Mouse (Mus musculus) heart, adult 10 weeks (tissue): ENCODE data around the gene Dolk. TPM values are rescaled to one million over a fixed set of nuclear protein-coding genes. Genes with fewer than 3 reads are reported as not detected.

Source experiments
- polyA plus RNA-seq: library from polyadenylated mRNA; stranded (reverse); fragments of 350-450 nt; fragmentation: Illumina TruSeq; extraction: RNeasy Lipid Tissue Mini Kit (QIAGEN cat#74804); gene quantifications from one replicate; pipeline ENCODE4 v1.2.3, GENCODE M21; 2014; ENCODE audit warnings: low read depth, low replicate concordance

The Dolk gene
- 22.6 TPM for polyA plus RNA-seq

GRCm38 (mm10) chr2:30286192-30287026 is at the start of gene Dolk, which contains the start of gene Nup188:
Gene Dolk, minus strand, starts transcription at chr2:30286334.
Gene Nup188, plus strand, starts transcription at chr2:30286397.

GRCm38 (mm10) chr2:30280743-30281142 is 5.4 kb downstream of the Dolk start, which contains the start of gene Gm28038:
Gene Gm28038, plus strand, starts transcription at chr2:30281043.

DNA sequence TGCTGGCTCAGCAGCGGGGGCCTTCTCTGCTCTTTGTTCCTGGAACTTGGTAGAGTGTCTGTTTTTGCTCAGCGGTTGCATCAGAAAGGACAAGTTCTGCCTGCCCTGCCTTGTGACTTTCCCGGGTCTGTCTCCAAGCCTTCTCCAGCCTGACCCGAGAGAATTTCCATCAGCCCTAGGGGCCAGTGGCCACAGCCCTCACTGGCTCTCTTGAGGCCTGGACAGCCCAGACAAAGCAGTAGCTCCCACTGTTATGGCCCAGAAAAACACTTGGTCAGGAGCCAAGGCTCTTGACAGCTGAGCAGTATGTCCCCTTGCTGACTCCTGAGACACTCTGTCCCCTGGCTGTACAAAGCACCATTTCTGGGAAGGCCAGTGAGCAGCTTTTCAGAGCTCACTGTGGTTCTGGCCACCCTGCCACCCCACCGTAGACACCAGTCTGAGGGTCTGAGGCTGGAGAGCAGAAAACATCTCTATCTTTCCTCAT is 20.3 kb downstream of the Dolk start, which contains the start of gene Phyhd1:
Gene Phyhd1 (plus strand): TSS at position 437 of the 487 bp plus-strand sequence.

DNA sequence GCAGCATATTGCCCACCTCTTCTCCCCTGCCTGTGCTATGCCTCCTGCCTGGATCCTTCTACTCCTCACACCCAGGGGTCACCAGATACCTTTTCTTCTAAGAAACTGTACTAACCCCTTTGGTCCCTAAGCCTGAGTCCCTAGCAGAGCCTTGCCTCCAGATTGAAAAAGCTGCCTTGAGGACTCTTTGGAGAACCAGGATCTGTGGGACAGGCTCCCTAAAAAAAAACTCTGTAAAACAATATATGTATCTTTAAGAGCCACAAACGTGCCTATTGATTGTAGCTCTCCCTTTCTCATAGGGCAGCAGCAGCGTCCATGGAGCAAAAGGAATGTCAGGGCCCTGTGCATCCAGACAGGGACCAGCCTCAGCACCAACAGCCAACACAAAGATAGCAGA is 45.9 kb downstream of the Dolk start, which contains the start of gene Gm28035:
Gene Gm28035 (plus strand): TSS at position 301 of the 400 bp plus-strand sequence.

GRCm38 (mm10) chr2:30237199-30237880 is 48.8 kb downstream of the Dolk start, which contains the start of gene Lrrc8a:
Gene Lrrc8a, plus strand, starts transcription at chr2:30237715.

Other genes starting within 250 kb of the Dolk start
- 8.2 TPM for gene Wdr34, start 237.5 kb downstream of the Dolk start, polyA plus RNA-seq
- gene Set, start 229.0 kb downstream of the Dolk start, polyA plus RNA-seq, result 116 TPM
- gene Pkn3, start 208.7 kb downstream of the Dolk start, polyA plus RNA-seq, result 13.1 TPM
- gene Zdhhc12, start 192.7 kb downstream of the Dolk start, polyA plus RNA-seq, result 5.9 TPM
- 29.0 TPM for gene Zer1, start 161.7 kb downstream of the Dolk start, polyA plus RNA-seq
- gene Tbc1d13, start 152.6 kb downstream of the Dolk start, polyA plus RNA-seq, result 16.3 TPM
- 74.8 TPM for gene Endog, start 114.8 kb downstream of the Dolk start, polyA plus RNA-seq
- gene Spout1, start 107.9 kb downstream of the Dolk start, polyA plus RNA-seq, result 9.4 TPM
- 40.3 TPM for gene Kyat1, start 80.5 kb downstream of the Dolk start, polyA plus RNA-seq
- 24.1 TPM for gene Lrrc8a, start 48.6 kb downstream of the Dolk start, polyA plus RNA-seq
- gene Gm28035, start 45.8 kb downstream of the Dolk start, polyA plus RNA-seq, result 5.9 TPM
- 112 TPM for gene Phyhd1, start 20.1 kb downstream of the Dolk start, polyA plus RNA-seq
- not detected for gene Gm28038, start 5.3 kb downstream of the Dolk start, polyA plus RNA-seq
- 13.9 TPM for gene Nup188, start 63 bp upstream of the Dolk start, polyA plus RNA-seq
- gene Sh3glb2, start 73.0 kb upstream of the Dolk start, polyA plus RNA-seq, result 78.3 TPM
- 77.6 TPM for gene Miga2, start 77.9 kb upstream of the Dolk start, polyA plus RNA-seq
- 9.7 TPM for gene Dolpp1, start 105.9 kb upstream of the Dolk start, polyA plus RNA-seq
- gene Crat, start 129.5 kb upstream of the Dolk start, polyA plus RNA-seq, result 388 TPM
- 72.3 TPM for gene Ptpa, start 129.7 kb upstream of the Dolk start, polyA plus RNA-seq
- 2.9 TPM for gene Ier5l, start 187.9 kb upstream of the Dolk start, polyA plus RNA-seq